Mouse (Mus musculus) brain, adult 2 months (tissue): Measurements from ENCODE around the gene Prss38.

Experiments used
- DNase-seq: peaks from one replicate; pipeline ENCODE4 v3.0.0; 2011; ENCODE audit warnings: low read depth, low spot score

The Prss38 gene

GRCm38 (mm10) chr11:59324777-59325176 is 50.7 kb downstream of the Prss38 start:
- DNase-seq = no peak

GRCm38 (mm10) chr11:59322988-59323387 is 52.5 kb downstream of the Prss38 start:
- DNase-seq = no peak
